Mouse (Mus musculus) monocyte, adult 2 months (primary cell): Measurements from ENCODE around the gene Epor.
A peak's percentile ranks its signal among the peaks of the same experiment; 100 is the strongest.

Source experiments
- DNase-seq, 2 experiments: peaks; one replicate each; pipeline ENCODE4 v3.0.0; 2022; ENCODE audit warnings: low spot score in 2 of 2, low read depth in 1 of 2

Epor gene

DNA sequence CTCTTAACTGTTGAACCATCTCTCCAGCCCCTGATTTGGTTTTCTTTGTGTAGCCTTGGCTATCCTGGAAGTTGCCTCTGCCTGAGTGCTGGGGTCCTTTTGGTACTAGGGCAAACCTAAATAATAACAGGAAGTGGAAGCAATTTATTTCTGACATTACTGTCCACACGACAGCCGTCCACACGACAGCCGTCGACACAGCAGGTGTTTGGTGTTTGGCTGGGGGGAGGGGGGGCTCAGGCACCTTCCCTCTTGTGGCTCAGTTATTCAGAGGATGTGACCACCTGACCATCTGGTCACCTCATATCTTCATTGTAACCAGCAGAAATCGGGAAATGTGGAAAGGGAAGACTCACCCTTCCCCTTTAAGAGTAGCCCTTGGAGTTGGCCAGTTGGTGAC is 5.6 kb upstream of the Epor start:
- no peak for DNase-seq

DNA sequence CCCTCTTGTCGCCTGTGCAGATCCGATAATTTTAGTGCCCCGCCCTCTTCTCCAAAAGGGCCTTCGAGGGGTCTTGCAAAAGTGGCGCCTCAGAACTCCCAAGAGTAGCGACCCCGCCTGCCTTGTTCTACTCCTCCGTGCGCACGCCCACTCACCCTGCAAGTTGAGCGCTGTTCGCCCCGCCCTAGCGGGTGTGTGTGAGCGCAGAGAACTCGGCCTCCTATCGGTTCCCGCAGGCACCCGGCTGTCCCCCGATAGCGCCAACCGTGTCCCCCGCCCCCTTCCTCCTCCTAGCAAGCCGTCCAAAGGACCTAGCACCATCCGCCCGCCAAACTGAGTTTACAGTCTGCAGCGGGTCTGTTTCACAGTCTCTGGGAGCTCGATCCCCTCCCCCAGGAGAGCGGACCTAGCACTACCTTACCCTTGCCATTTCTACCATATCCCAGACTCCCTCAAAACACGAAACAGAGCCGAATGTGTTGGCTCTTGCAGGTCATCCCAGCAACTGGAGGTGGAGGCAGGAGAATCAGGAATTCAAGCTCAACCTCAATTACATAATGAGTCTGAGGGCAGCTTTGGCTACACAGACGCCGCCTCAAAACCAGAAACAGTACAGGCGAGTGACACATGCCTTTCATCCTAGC is 768 bp downstream of the Epor start:
- no peak for DNase-seq

DNA sequence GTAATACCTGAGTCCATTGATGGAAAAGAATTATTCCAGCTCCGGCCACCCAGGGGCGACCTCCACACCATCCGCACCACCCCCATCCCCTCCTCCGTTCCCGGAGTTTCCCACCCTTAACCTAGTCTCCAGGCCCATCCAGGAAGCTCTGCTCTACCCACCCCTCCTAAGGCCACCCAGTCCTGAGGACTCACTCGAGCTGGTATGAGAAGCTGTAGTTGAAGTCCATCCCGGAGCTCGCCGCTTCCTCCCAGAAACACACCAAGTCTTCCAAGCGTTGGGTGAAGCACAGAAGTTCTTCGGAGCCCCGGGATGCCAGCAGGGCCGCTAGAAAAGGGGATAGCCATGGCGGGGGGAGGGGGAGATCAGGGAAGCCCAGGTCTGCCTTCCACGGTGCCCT is 1.3 kb downstream of the Epor start:
- no peak for DNase-seq

DNA sequence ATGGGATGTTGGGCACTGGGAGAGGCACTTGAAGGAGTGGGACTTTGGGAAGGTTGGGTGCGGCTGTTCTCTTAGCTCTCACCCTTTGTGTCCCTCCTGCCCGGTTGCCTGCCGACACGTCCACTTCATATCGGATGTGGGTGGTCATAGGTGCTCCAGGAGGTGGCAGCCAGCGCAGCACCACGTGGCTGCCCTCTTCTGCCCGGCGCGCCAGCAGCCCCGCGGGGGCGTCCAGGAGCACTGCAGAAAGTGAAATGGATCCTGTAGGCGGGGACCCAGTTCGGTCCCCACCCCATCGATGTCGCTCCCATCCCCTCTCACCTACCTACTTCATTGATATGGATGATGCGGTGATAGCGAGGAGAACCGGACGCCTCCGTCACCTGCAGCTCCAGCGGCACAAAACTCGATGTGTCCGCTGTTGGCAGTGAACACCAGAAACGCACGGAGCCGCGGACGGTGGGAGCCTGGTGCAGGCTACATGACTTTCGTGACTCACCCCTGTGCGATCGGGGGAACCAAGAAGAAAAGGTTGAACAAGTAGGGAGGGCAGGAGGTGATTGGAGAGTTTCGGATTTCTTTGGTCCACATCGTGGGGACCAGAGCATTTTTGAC is 1.8 kb downstream of the Epor start:
- DNase-seq: no peak

DNA sequence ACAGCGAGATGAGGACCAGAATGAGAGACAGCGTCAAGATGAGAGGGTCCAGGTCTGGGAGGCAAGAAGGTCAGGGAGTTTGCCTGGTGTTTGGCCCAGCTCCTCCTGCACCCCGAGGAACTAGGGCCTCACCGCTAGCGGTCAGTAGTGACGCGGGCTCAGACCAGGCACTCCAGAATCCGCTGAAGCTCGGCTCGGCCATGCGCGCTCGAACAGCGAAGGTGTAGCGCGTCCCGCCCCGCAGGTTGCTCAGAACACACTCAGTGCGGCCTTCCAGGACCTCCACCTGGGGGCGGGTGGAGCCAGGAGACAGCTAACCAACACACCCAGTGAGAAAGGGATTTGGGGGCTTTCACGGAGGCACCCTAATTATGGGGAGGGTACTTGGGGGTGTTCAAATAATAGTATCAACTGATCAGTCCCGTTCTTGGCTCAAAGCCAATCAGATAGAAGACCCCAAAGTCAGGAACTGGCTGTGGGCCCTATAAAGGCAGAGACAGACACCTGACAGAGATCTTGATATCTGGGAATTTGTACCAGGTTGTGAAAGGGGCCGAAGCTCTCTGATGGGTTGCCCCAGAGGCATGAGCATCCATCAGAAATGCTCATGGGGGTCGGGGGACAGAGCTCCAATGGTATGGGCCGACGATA is 2.6 kb downstream of the Epor start:
- DNase-seq: no peak

DNA sequence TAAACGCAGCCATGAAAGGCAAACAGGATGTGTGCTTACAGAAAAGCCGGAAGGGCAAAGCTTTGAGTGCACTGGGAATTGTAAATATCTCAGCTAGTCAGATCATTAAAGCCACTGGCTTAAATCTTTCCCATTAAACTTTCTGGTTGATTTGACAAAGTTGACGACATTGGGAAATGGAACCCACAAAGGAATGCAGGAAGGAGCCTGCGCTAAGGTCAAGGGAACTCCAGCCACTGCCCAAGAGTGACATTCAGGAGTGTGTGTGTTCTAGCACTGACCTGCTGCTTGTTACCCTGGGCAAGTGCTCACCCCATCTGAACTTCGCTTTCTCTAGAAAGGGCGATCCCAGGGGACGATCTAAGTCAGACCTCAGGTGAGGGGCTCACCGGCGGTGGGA is 3.2 kb downstream of the Epor start:
- DNase-seq: no peak

DNA sequence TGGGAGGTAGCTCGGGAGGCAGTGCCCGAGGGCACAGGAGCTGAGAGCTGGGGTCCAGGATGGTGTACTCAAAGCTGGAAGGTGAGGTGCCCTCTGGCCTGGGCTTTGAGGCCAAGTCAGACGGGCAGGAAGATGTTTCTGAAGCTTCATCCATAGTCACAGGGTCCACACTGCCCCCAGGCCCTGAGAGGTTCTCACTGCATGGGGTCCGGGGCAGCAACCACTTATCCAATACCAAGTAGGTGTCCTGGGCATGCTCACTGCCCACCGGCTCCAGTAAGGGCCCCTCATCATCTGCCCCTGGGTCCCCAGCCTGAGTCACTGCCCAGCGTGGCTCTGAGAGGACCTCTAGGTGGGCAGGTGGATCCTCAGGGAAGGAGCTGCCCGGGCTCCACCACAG is 4.1 kb downstream of the Epor start:
- DNase-seq: no peak

DNA sequence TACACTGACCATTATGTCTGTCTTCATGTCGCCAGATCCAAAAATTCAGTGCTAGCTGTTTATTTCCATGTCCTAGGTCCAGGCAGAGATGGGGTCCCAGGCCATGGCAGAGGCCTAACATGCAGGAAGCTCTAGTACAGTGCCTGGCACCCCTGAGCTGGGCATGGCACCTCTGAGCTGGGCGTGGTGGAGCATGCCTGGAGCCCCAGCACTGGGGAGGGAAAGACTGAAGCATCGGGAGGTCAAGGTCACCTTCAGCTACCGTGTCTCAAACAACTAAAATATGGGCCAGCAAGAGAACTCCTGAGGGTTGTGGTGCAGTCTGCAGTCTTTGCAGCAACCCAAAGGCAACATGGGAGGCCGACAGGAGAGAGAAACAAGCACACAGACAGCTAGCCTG is 4.9 kb downstream of the Epor start:
- DNase-seq: no peak

DNA sequence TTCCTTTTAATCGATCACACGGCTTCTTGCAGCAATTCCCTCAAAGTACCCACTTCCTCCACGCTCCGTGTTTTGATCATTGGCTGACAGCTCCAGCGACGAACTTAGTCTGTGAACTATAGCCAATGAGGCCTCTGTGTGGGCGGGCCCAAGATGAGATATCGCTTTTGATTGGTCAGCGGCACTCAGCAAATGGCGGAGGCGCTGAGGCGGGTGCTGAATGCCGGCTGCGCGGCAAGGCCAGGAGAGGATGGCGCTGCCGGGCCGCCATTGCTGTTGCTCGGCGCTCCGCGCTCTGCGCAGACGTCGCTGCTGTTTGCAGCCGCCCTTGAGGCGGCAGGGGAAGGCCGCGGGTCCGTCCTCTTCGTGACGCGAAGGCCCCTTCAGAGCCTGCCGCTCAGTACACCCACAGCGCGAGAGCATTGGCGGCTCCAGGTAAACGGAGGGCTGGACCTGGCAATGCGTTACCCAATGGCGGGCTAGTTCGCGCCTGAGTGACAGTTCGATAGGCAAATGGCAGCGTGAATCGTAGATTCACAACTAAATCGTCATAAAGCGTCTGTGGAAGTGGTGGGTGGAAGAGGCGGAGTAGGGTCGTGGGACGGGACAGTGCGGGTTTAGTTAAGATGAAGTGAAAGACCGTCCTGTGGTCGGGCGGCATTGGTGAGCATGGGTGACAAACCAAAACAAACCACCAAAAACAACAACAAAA is 7.6 kb downstream of the Epor start, which contains the start of gene Swsap1:
TSS of gene Swsap1 (plus strand) at position 186 of the 712 bp plus-strand sequence.
- DNase-seq: peak; percentile 96 to 97

DNA sequence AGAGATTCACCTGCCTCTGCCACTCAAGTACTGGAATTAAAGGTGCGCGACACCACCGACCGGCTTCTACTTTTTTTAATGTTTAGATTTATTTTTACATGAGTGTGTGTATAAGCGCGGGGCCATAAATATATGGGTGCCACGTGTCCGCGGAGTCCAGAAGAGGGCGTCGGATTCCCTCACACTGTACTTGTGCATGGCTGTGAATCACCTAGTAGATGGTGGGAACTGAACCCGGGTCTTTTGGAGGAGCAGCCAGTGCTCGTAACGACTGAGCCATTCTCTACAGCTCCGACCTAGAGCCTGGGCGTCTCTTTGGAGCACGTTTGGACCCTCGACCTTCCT is 8.1 kb downstream of the Epor start:
- no peak for DNase-seq

DNA sequence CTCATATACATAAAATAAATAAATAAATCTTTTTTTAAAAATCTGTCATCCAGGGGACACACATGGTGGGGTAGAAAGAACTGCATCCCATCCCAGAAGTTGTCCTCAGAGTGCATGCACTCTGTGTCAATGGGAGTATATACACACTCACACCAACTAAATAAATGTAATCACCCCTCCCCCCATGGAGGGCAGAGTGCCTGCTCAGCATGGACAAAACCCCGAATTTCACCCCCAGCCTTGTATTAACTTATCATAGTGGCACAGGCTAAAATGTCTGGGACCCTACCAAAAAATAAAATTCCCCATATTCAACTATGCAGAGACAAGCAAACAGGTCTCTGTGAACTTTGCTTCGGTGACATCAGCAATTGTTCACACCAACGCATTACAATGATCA is 8.7 kb downstream of the Epor start:
- DNase-seq: no peak

DNA sequence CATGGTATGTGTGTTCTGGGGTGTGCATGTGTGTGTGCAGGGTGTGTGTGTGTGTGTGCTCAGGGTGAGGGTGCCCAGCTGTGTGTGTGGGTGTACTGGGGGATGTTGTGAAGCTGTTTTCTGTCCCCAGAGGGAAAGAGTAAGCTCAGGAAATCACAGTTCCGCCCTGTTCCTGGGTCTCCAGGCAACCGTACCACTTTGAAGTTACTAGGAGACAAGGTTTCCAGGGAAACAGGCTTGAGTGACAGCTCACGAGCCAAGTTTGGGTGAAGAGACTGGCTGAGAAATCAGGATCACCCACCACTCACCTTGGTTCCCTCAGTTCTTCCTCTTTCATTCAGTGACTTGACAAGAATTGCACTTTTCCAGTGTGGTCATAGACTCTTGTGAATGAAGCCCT is 9.7 kb downstream of the Epor start:
- DNase-seq: no peak

DNA sequence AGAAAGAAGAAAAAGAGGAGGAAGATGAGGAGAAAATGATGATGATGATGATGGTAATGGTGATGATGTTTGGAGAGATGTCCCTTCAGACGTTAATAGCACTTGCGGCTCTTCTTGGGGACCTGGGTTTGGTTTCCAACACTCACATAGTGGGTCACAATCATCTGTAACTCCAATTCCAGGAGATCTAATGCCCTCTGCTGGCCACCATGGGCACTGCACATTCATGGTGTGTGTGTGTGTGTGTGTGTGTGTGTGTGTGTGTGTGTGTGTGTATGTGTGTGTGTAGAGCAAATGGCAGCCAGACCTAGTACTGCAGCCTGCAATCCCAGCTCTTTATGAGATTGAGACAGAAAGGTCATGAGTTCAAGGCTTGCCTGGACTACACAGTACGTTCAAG is 11.3 kb downstream of the Epor start:
- DNase-seq: no peak

DNA sequence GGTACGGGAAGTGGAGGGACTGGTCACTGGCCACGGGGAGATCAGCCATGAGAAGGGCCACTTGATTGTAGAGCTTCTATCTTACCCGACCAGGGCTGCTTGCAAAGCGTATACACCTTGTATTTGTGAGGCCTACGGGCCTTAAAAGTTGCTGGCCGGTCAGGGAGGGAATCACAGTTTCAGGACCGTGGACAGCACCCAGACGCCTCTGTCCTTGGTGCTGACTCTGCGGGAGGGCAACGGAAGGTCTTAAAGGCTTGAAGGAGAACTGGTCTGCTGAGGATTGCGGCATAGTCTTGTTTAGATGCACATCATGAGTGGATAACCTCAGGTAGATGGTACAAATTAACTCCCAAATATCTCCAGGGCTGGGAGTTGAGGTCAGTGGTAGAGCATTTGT is 13.0 kb downstream of the Epor start:
- peak; percentile 30 to 64 for DNase-seq

DNA sequence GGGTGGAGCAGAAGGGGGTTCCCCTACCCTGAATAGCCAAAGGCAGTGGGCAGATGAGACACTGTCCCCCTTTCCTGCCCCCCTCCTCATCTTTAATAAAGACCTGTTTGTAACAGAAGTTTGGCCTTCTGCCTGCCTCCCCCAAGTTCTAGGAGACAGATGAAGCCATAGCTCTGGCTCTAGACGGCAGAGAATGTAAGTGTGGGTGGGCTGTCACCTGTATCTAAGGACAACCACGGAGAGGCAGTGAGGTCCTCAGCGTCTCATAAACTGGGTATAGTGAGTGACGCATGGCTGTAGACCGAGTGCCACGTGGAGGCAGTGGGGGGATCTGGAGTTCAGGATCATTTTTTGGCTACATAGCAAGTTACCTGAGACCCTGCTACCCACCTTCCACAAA is 14.5 kb downstream of the Epor start:
- DNase-seq: no peak

DNA sequence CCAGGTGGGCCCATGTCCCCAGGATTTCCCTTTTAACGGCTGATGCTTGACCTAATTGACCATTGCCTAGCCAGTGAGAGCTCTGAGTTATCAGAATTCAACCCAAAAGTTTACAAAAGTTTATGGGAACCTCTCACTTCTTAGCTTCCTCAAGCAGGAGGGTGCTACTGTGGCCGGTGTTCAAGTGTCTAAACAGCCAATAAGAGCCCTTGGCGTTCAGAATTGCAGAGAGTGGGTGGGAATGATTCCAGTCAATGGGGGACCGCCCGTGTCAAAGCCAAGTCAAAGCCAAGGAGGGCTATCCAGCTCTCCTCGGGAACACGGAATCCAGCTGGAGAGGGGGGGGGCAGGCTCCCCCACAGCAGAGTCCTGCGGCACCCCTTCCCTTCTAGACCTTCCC is 15.2 kb downstream of the Epor start:
- DNase-seq: no peak

DNA sequence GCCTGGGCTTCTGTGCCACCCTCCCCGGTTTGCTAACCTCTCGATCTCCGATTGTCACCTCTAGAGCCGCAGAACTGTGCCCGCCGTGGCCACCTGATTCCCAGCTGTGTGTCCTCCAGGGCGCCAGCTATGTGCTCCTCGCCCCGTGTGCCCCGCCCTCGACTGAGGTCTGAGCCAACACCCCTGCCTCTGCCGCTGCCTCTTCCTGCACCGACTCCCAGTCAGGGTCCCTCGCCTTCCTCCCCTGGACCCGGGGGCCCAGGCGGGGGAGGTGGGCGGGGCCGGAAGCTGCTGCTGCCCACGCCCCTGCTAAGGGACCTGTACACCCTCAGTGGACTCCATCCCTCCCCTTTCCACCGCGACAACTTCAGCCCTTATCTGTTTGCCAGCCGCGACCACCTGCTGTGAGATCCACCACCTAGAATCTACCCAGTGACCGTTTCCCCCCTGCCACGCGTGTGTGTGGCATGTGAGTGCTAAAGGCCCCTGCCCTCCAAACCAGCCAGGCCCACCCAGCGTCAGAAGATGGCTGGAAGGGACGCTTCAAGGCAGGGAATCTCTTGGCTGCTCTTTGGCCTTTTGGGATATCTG is 15.7 kb downstream of the Epor start:
- no peak for DNase-seq

DNA sequence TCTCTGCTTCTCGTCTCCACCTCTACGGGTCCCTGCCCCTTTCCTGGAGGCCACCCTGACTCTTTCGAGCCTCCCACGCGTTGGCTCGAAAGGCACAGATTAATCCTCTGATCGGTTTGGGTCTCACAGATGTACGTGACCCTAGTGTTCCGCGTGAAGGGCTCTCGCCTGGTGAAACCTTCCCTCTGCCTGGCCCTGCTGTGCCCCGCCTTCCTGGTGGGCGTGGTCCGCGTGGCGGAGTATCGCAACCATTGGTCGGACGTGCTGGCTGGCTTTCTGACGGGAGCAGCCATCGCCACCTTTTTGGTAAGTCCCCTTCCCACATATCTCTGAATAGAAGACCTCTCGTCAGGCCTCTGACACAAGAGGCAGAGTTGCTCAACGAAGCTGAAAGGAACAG is 19.0 kb downstream of the Epor start:
- no peak for DNase-seq

DNA sequence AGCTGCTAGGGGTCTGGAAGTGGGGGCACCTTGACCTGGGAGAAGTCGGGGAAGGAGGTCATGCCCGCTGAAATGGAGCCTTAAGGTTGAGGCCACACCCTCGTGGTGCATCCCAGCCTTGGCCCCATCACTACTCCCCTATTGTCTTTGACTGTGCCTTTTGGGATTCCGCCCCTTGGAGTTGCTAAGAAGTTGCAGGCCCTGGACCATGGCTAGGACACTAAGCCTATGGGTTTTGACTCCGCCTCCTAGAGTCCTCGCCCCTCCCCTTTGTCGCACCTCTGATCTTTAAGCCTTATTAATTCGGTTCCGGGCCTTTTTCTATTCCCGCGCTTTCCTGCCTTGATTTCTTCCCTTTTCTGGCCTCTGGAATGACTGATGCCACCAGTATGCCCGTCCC is 19.7 kb downstream of the Epor start:
- no peak for DNase-seq

DNA sequence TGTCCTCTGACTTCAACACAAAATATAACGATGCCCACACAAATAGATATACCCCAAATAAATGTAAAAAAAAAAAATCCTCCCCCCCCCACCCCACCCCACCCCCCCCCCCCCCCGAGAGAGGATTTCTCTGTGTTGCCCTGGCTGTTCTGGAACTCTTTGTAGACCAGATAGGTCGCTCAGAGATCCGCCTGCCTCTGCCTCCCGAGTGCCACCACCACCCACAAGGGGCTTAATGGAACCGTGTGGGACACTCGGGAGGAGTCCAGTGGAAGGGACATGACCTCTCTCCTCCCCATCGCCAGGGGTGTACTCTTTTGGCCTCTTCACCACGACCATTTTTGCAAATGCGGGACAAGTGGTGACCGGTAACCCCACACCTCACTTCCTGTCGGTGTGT is 20.3 kb downstream of the Epor start:
- no peak for DNase-seq

DNA sequence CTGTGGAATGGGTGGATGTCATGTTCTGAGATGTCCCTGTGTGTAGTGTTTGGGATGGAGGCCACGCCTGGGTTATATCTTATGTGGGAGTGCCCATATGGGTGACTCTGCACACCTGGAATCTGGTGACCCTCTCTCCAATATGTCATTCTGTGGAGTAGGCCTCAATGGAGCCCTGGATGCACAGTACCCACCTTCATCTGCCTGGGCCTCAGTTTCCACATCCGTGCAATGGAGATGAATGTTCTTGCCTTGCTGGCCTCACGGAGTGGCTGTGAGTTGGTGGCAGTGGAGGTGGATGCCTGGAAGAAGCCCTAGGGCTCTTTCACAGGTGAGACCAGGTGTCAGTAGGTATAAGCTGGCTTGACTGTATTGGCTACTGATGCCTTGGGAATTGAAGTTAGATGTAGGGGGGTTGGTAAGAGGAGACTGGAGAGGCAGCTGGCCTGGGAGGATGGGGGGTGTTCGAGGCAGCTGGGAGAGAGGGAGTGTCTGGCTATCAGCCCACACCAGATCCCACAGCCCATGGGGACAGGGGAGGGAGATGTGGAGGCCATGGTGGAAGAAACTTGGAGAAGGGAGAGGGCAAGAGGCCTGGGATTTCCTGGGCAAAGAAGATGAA is 25.0 kb downstream of the Epor start:
- DNase-seq: no peak
